In the genomic region with DNA sequence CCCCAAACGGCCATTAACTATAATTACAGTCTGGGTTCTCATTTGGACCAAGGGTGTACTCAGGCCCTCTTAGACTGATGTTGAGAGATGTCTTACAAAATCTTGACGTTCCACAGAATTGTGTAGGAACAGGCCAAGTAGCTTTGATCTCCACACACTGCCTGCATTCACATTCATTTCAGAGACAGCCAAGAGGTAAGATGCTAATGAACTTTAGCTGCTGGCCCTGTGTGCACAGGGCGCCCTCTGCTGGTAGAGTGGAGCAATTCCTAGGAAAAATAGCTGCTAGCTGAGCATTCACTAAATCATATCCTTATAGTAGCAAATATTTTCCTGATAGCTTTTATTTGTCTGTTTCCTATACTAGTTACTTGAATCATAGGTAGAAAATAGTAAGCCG, we compare ENCODE assay signal across 8 mouse cellular contexts. TPM values are rescaled to one million over a fixed set of nuclear protein-coding genes. Genes with fewer than 3 reads are reported as not detected.
DNase-seq lines count a peak whose midpoint lies in the region; ATAC-seq and TF ChIP-seq lines count a peak whose summit lies in the region.

No protein-coding gene starts in this region.

- no peak for TF ChIP-seq EP300 in MEL (IDR thresholded peaks at IDR 0.05; ENCODE audit: low read depth in 1 of 2, low read length in 2 of 2)

- H3K4me2 ChIP-seq in forebrain, postnatal 0 days (ENCODE audit: low read depth) = no peak overlapping the region
- no peak overlapping the region for H3K4me2 ChIP-seq in limb, embryonic 14.5 days (replicated peaks; ENCODE audit: low read depth, low read length, severe bottlenecking)

- no peaks in the 10 kb centered on the region for H3K79me2 ChIP-seq in MEL (ENCODE audit: control insufficient read depth, insufficient read depth, low read length, poor library complexity)

- 17% methylated on average over 4 of the region's 4 CpGs for WGBS in forebrain, postnatal 0 days
- WGBS in limb, embryonic 14.5 days = 26% methylated on average over 4 of the region's 4 CpGs

- DNase-seq in 416B (ENCODE audit: low read depth) (peak; percentile 84), MEL (ENCODE audit: low read depth, low spot score) (peak; percentile 87)
- peak; percentile 71 for DNase-seq in cerebellum, adult 11-12 months
- DNase-seq in forebrain, postnatal 0 days = peak; percentile 66
- peak; percentile 48 to 63 for DNase-seq in kidney, adult 8-10 months
- peak; percentile 70 for DNase-seq in limb, embryonic 14.5 days (ENCODE audit: low spot score)
- peak; percentile 82 for DNase-seq in retina, embryonic 14.5 days (ENCODE audit: low spot score)
- peak; percentile 47 to 50 for DNase-seq in thymus, postnatal 36 days

- ATAC-seq in forebrain, postnatal 0 days = no peak
- ATAC-seq in limb, embryonic 14.5 days (ENCODE audit: low FRiP score, low read depth) = no peak

- no peak overlapping the region for H3K27ac ChIP-seq in MEL (ENCODE audit: control insufficient read depth, low read depth, low read length)
- H3K27ac ChIP-seq in forebrain, postnatal 0 days (ENCODE audit: low read depth, low read length) = no peak overlapping the region
- no peak overlapping the region for H3K27ac ChIP-seq in limb, embryonic 14.5 days (replicated peaks; ENCODE audit: low read depth, low read length)

- no peak overlapping the region for H3K4me3 ChIP-seq in MEL (ENCODE audit: control insufficient read depth in 1 of 2, insufficient read depth in 1 of 2, low read depth in 2 of 2, low read length in 2 of 2)
- no peak overlapping the region for H3K4me3 ChIP-seq in forebrain, postnatal 0 days (ENCODE audit: low read depth, low read length)
- no peak overlapping the region for H3K4me3 ChIP-seq in limb, embryonic 14.5 days (replicated peaks; ENCODE audit: low read length)

- peaks cover 7 to 13% of the 10 kb centered on the region in 2 experiments for H3K4me1 ChIP-seq in MEL (ENCODE audit: control insufficient read depth in 1 of 2, insufficient read depth in 2 of 2, low read length in 2 of 2)
- no peaks in the 10 kb centered on the region for H3K4me1 ChIP-seq in forebrain, postnatal 0 days (ENCODE audit: insufficient read depth)
- H3K4me1 ChIP-seq in limb, embryonic 14.5 days (ENCODE audit: control insufficient read depth, insufficient read depth, low read length) = no peaks in the 10 kb centered on the region

- no peak for TF ChIP-seq POLR2A in MEL (IDR thresholded peaks at IDR 0.05; ENCODE audit: control insufficient read depth in 1 of 2, insufficient read depth in 1 of 2, low read depth in 1 of 2, low read length in 2 of 2, poor library complexity in 1 of 2)
- no peak for TF ChIP-seq POLR2A in limb, embryonic 14.5 days (IDR thresholded peaks at IDR 0.05; ENCODE audit: borderline replicate concordance, extremely low read depth, insufficient read depth, insufficient read length)

- no peak; the same call in none of the 2 replicates for TF ChIP-seq RAD21 in MEL (IDR thresholded peaks at IDR 0.05; ENCODE audit: low read depth, low read length)

- TF ChIP-seq CTCF in MEL (IDR thresholded peaks at IDR 0.05 in 2 of 3, conservative IDR thresholded peaks at IDR 0.05 in 1 of 3; ENCODE audit: control insufficient read depth in 1 of 3, insufficient read depth in 1 of 3, low read depth in 2 of 3, low read length in 3 of 3, poor library complexity in 1 of 3, severe bottlenecking in 1 of 3) = peak; percentile 95 to 96 (median 95)
- peak; percentile 82 for TF ChIP-seq CTCF in forebrain, postnatal 0 days (IDR thresholded peaks at IDR 0.05; ENCODE audit: low read depth)

- H3K9ac ChIP-seq in MEL (ENCODE audit: control insufficient read depth, low read depth, low read length, poor library complexity, severe bottlenecking) = no peak overlapping the region
- no peak overlapping the region for H3K9ac ChIP-seq in forebrain, postnatal 0 days
- no peak overlapping the region for H3K9ac ChIP-seq in limb, embryonic 14.5 days (ENCODE audit: low read depth, low read length, severe bottlenecking)

- H3K27me3 ChIP-seq in MEL (ENCODE audit: control insufficient read depth in 1 of 2, insufficient read depth in 2 of 2, low read length in 2 of 2) = no peaks in the 10 kb centered on the region
- H3K27me3 ChIP-seq in forebrain, postnatal 0 days (ENCODE audit: insufficient read depth, low read length) = no peaks in the 10 kb centered on the region
- H3K27me3 ChIP-seq in limb, embryonic 14.5 days (ENCODE audit: control insufficient read depth, insufficient read depth, low read length) = no peaks in the 10 kb centered on the region

- peaks cover 0 to 20% of the 10 kb centered on the region in 2 experiments; a peak in 2 of 4 replicates for H3K36me3 ChIP-seq in MEL (ENCODE audit: control insufficient read depth in 1 of 2, insufficient read depth in 2 of 2, low read length in 2 of 2)
- no peaks in the 10 kb centered on the region for H3K36me3 ChIP-seq in forebrain, postnatal 0 days (ENCODE audit: insufficient read depth)
- no peaks in the 10 kb centered on the region for H3K36me3 ChIP-seq in limb, embryonic 14.5 days (ENCODE audit: control insufficient read depth, insufficient read depth, low read length)

- H3K9me3 ChIP-seq in MEL (replicated peaks; ENCODE audit: insufficient read depth, low read length) = no peaks in the 10 kb centered on the region
- no peaks in the 10 kb centered on the region for H3K9me3 ChIP-seq in forebrain, postnatal 0 days (ENCODE audit: low read length)
- H3K9me3 ChIP-seq in limb, embryonic 14.5 days (ENCODE audit: control insufficient read depth, low read length) = no peaks in the 10 kb centered on the region

TF ChIP-seq in MEL, 35 proteins besides CTCF, POLR2A, EP300 and RAD21:
- TF ChIP-seq TAL1 (IDR thresholded peaks at IDR 0.05; ENCODE audit: low read length) = no peak
- TF ChIP-seq ELF1 (IDR thresholded peaks at IDR 0.05; ENCODE audit: low read depth, low read length) = no peak
- TF ChIP-seq ZNF384 (IDR thresholded peaks at IDR 0.05; ENCODE audit: low read depth, low read length) = no peak
- TF ChIP-seq MYC (IDR thresholded peaks at IDR 0.05; ENCODE audit: low read depth, low read length) = no peak
- TF ChIP-seq MXI1 (IDR thresholded peaks at IDR 0.05; ENCODE audit: low read depth, low read length) = no peak
- TF ChIP-seq ZC3H11A (IDR thresholded peaks at IDR 0.05; ENCODE audit: low read depth, low read length) = peak; percentile 94
- TF ChIP-seq SMC3 (IDR thresholded peaks at IDR 0.05; ENCODE audit: low read depth, low read length) = peak; percentile 96
- no peak for TF ChIP-seq CHD2 (IDR thresholded peaks at IDR 0.05; ENCODE audit: low read length)
- no peak for TF ChIP-seq GABPA (IDR thresholded peaks at IDR 0.05; ENCODE audit: low read depth, low read length)
- TF ChIP-seq TBP (IDR thresholded peaks at IDR 0.05; ENCODE audit: low read depth, low read length) = no peak
- TF ChIP-seq MEF2A (IDR thresholded peaks at IDR 0.05; ENCODE audit: extremely low read depth, insufficient replicate concordance, low read depth, low read length, poor library complexity, severe bottlenecking) = no peak
- TF ChIP-seq POLR2AphosphoS2 (IDR thresholded peaks at IDR 0.05; ENCODE audit: low read length) = no peak
- no peak for TF ChIP-seq ETS1 (IDR thresholded peaks at IDR 0.05; ENCODE audit: low read depth, low read length)
- TF ChIP-seq BHLHE40 (IDR thresholded peaks at IDR 0.05; ENCODE audit: borderline replicate concordance, low read depth, low read length) = no peak

RNA-seq across cellular contexts. Expression of a gene that starts 30.8 kb away (rescaled TPM):
- total RNA-seq in MEL (2012; rRNA removed) = 5.9 and 8.2 TPM in 2 replicates
- 1 to 10 TPM in 1 of 2 experiments, not detected in 1; 5.0 TPM for polyA plus RNA-seq in MEL (2012; ENCODE audit: insufficient read depth in 1 of 2, insufficient read length in 2 of 2, low read depth in 1 of 2, low replicate concordance in 2 of 2, missing spikeins in 1 of 2)
- total RNA-seq in forebrain, postnatal 0 days (2014; rRNA removed) = 30.7 and 42.5 TPM in 2 replicates
- polyA plus RNA-seq in forebrain, postnatal 0 days (2015; fragmentation: Nextera tagmentation; extraction: Ambion mirVana) = 13.4 and 17.4 TPM in 2 replicates
- polyA plus RNA-seq in limb, embryonic 14.5 days (2012; rRNA removed) = 16.1 and 17.1 TPM in 2 replicates
- 31.1 and 33.3 TPM in 2 replicates for polyA plus RNA-seq in limb, embryonic 14.5 days (2014; fragmentation: Nextera tagmentation; extraction: Ambion mirVana)
